Mouse (Mus musculus) forebrain, embryonic 15.5 days (tissue): Measurements from ENCODE around the gene Caskin2. TPM values are rescaled to one million over a fixed set of nuclear protein-coding genes. Genes with fewer than 3 reads are reported as not detected.
A peak's percentile ranks its signal among the peaks of the same experiment; 100 is the strongest.
"Not testable (repeated sequence)": the region's sequence is repeated elsewhere in the genome, so short reads cannot be mapped to it uniquely, and the experiment has no call there.

Experiments used
- ATAC-seq: fragments of 200-750 bp; cut with Nextera tagmentation; replicated peaks from 2 replicates; pipeline ENCODE4 v1.8.0; 2017; ENCODE audit warnings: mild to moderate bottlenecking, moderate TSS enrichment, moderate library complexity
- H3K27ac ChIP-seq: fragments of 300-500 bp; sonication (generic); replicated peaks from 2 replicates; pipeline ENCODE4 v1.5.1; 2015; ENCODE audit warnings: mild to moderate bottlenecking, inconsistent platforms
- H3K27me3 ChIP-seq: fragments of 300-500 bp; sonication (generic); 2 replicates; pipeline ENCODE4 v1.6.1; 2015; ENCODE audit warnings: inconsistent platforms
- H3K36me3 ChIP-seq: fragments of 300-500 bp; sonication (generic); 2 replicates; pipeline ENCODE4 v1.6.1; 2015; ENCODE audit warnings: mild to moderate bottlenecking, inconsistent platforms
- H3K4me1 ChIP-seq: fragments of 300-500 bp; sonication (generic); 2 replicates; pipeline ENCODE4 v1.6.1; 2015; ENCODE audit warnings: inconsistent platforms
- H3K4me2 ChIP-seq: fragments of 300-500 bp; sonication (generic); replicated peaks from 2 replicates; pipeline ENCODE4 v1.6.1; 2015; ENCODE audit warnings: mild to moderate bottlenecking, inconsistent platforms
- H3K4me3 ChIP-seq: fragments of 300-500 bp; sonication (generic); 2 replicates; pipeline ENCODE4 v1.5.1; 2015; ENCODE audit warnings: mild to moderate bottlenecking, inconsistent platforms
- H3K9ac ChIP-seq: fragments of 300-500 bp; sonication (generic); replicated peaks from 2 replicates; pipeline ENCODE4 v1.6.1; 2015; ENCODE audit warnings: mild to moderate bottlenecking, inconsistent platforms
- H3K9me3 ChIP-seq: fragments of 300-500 bp; sonication (generic); 2 replicates; pipeline ENCODE4 v1.6.1; 2016; ENCODE audit warnings: inconsistent platforms
- WGBS: fragments of 180-500 bp; shearing (Covaris S2); methylation state at CpG from one replicate; pipeline ENCODE4 v1.1.7; 2015; ENCODE audit warnings: mixed read lengths; 5-methylcytosine and 5-hydroxymethylcytosine counted together
- polyA plus RNA-seq: library from polyadenylated mRNA; unstranded; fragments of >200 nt; fragmentation: Nextera tagmentation; extraction: Ambion mirVana; gene quantifications from 2 replicates; pipeline ENCODE4 v1.2.1, GENCODE M21; 2015

Caskin2 gene
- polyA plus RNA-seq, 1 experiment from 2014 or later = 7.8 TPM

DNA sequence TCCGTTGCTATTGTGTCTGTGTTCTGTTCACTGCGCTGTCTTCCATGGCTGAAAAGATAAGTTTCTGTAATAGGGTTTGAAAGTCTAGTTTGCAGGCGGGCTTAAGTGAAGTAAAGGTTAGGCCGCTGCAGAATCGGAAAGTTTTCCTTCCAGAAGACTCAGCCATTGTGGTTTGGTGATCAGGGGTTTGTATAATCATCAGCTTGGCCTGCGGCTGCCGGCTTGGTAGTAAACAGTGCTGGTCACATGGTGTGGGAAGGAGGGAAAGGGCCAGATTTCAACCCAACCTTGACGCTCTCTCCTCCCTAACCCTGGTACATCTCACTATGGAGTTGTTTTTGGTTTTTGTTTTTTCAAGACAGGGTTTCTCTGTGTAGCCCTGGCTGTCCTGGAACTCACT is 46.5 kb downstream of the Caskin2 start:
- WGBS = 87% methylated on average over 8 of the region's 8 CpGs
- Histone ChIP-seq H3K4me2 (peak overlapping the region; percentile 45; the same call in 1 of the 2 replicates), H3K9me3 (no peaks in the 10 kb centered on the region), H3K4me1 (peaks cover 37% of the 10 kb centered on the region), H3K36me3 (no peaks in the 10 kb centered on the region), H3K4me3 (no peak overlapping the region), H3K27ac (no peak overlapping the region), H3K27me3 (no peaks in the 10 kb centered on the region), H3K9ac (no peak overlapping the region)
- ATAC-seq = no peak

DNA sequence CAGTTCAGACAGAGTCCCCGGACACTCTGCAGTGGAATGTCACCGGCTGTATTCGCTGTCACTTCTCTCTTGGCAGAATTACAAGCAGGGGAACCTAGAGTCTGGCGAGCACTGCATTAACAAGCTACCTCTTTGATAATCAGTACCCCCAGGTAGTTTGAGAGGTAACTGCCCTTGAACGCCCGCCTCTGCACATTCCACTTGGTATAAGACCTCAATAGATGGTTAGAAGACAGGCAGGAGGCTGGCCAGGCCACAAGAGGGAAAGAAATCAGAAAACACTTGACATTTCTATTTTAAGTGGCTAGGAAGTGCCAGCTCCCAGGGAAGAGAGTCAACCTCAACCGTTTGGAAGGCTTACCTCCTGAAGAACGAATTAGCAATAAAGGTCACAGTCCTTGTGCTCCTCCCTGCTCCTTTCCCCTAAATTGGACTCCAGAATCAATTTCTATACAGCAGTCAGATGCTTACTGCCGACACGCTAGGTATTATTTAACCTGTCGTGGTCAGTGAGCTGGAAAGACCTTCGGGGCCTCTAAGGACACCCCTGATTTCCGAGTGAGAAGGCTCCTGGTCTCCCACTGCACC is 47.0 kb downstream of the Caskin2 start:
- H3K4me1 ChIP-seq = peaks cover 37% of the 10 kb centered on the region
- no peaks in the 10 kb centered on the region for H3K27me3 ChIP-seq
- H3K27ac ChIP-seq = peak overlapping the region; percentile 91
- no peaks in the 10 kb centered on the region for H3K36me3 ChIP-seq
- peak overlapping the region; percentile 83 for H3K9ac ChIP-seq
- WGBS = 34% methylated on average over 13 of the region's 13 CpGs
- no peaks in the 10 kb centered on the region for H3K9me3 ChIP-seq
- ATAC-seq = no peak
- H3K4me2 ChIP-seq = peak overlapping the region; percentile 45
- H3K4me3 ChIP-seq = peak overlapping the region; percentile 74

DNA sequence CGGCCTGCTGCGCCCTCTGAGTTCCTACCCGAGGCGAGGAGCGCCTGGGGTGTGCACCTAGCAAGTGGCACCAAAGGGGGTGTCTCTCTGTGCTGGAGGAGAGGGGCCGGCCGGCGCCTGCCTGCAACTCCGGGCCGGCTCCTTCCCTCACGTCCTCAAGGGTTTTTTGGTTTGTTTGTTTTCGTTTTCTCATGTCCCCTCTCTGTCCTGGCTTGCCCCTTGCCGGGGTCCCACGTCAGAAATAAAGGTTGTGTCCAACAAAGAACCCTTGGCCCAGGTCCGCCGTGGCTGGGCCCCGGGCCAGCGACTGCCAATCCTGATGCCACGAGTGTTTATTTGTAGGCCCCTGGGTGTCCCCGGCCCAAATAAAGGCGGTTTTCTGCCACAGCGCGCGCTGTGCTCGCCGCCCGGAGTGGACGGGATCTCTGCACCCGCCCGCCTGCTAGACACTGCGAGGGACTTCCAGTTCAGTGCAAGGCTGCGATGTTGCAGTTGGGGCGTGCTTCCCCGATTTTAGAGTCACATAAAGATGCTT is 47.8 kb downstream of the Caskin2 start:
- Histone ChIP-seq H3K9ac (peak overlapping the region; percentile 83), H3K4me3 (peak overlapping the region; percentile 74), H3K27ac (peak overlapping the region; percentile 91), H3K4me1 (peaks cover 37% of the 10 kb centered on the region), H3K36me3 (no peaks in the 10 kb centered on the region), H3K4me2 (peak overlapping the region; percentile 45), H3K27me3 (no peaks in the 10 kb centered on the region), H3K9me3 (no peaks in the 10 kb centered on the region)
- peak; percentile 86 for ATAC-seq
- WGBS = under 1% methylated on average over 33 of the region's 34 CpGs

DNA sequence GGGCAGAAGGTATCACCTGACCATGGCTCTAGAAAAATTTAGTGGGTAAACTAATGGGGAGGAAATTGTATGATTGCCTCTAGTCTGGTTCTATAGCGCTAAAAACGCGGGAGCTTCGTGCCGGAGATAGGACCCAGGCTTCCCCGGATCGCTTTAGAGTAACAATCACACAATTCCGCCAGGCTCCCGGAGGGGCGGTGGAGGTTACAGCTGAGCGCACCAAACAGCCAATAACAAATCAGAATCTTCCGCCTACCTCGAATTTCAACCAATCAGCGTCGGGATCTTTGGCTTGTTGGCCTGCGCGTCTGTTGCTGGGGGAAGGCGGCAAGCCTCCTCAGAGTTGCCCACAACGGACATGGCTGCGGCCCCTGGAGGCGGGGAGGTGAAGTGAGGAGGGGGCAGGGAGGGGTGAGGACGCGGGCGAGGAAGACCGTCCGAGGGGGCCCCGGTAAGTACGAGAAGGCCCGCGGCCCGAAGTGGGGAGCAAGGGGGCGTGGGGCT is 48.3 kb downstream of the Caskin2 start, which contains the start of gene Tmem94:
TSS of gene Tmem94 (plus strand) at position 331 of the 504 bp plus-strand sequence.
- Histone ChIP-seq H3K27me3 (no peaks in the 10 kb centered on the region), H3K36me3 (no peaks in the 10 kb centered on the region), H3K9ac (peak within 1 kb of the TSS; percentile 83), H3K4me2 (peak within 1 kb of the TSS; percentile 55), H3K9me3 (no peaks in the 10 kb centered on the region), H3K4me1 (peaks cover 37% of the 10 kb centered on the region), H3K27ac (peak within 1 kb of the TSS; percentile 91), H3K4me3 (peak within 1 kb of the TSS; percentile 74)
- under 1% methylated on average over 32 of the region's 32 CpGs for WGBS
- peak; percentile 97 for ATAC-seq

DNA sequence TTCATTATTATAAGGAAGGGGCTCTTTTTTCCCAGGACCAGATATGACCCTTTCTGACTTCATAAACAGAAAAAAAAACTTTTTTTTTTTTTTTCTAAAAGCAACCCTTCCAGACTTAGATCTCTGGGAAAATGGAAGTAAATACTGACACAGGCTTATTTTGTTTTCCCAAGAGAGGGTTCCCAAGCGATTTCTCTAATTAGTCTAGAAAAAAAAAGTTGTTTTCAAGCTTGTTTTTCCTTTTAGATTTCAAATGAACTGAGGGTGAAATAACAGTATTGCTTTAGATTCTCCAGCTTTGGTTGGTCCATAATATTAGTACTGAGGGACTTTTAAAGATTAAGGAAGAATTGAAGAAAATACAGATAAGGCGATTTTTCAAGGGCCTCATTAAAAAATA is 48.7 kb downstream of the Caskin2 start:
- WGBS = 21% methylated on average over 2 of the region's 2 CpGs
- Histone ChIP-seq H3K4me3 (peak overlapping the region; percentile 74), H3K4me1 (peaks cover 37% of the 10 kb centered on the region), H3K36me3 (no peaks in the 10 kb centered on the region), H3K9me3 (no peaks in the 10 kb centered on the region), H3K4me2 (peak overlapping the region; percentile 55), H3K27ac (peak overlapping the region; percentile 88), H3K27me3 (no peaks in the 10 kb centered on the region), H3K9ac (peak overlapping the region; percentile 53)
- ATAC-seq = no peak

DNA sequence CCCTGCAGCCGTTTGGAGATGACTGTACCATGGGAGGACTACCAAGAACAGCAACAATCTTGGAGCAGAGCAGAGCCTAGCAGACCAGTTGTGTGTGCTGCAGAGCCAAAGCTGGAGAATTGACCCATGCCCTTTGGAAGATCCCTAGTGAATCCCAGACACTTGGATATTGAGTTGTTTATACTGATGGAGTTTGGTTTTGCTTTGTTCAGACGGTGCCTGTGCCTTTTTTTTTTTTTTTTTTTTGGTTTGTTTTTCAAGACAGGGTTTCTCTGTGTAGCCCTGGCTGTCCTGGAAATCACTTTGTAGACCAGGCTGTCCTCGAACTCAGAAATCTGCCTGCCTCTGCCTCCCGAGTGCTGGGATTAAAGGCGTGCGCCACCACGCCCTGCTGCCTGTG is 51.3 kb downstream of the Caskin2 start:
- not testable (repeated sequence) for H3K27ac ChIP-seq, H3K9ac ChIP-seq, ATAC-seq, H3K4me3 ChIP-seq, H3K9me3 ChIP-seq, H3K36me3 ChIP-seq, H3K4me2 ChIP-seq, H3K27me3 ChIP-seq
- H3K4me1 ChIP-seq = peaks cover 16% of the 10 kb centered on the region
- 91% methylated on average over 7 of the region's 7 CpGs for WGBS

DNA sequence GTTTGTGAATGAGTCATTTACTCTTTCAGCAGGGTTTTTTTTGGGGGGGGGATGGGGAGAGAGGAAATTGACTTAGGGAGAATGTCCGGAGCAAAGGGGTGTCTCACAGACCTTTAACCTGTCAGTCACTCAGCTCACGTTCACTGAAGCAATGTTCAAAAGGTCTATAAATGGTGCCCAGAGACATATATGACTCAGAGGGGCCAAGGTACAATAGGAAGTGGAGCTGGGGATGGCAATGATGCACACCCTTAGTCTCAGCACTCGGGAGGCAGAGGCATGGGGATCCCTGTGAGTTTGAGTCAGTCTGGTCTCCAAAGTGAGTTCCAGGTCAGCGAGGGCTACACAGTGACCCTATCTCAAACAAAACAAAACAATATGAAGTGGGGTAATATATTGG is 60.0 kb downstream of the Caskin2 start:
- H3K4me1 ChIP-seq = peaks cover 6% of the 10 kb centered on the region
- H3K36me3 ChIP-seq = no peaks in the 10 kb centered on the region
- H3K27ac ChIP-seq = no peak overlapping the region
- WGBS = 82% methylated on average over 4 of the region's 4 CpGs
- H3K9ac ChIP-seq = no peak overlapping the region
- H3K4me3 ChIP-seq = no peak overlapping the region
- H3K9me3 ChIP-seq = no peaks in the 10 kb centered on the region
- no peak overlapping the region for H3K4me2 ChIP-seq
- H3K27me3 ChIP-seq = no peaks in the 10 kb centered on the region
- no peak for ATAC-seq

DNA sequence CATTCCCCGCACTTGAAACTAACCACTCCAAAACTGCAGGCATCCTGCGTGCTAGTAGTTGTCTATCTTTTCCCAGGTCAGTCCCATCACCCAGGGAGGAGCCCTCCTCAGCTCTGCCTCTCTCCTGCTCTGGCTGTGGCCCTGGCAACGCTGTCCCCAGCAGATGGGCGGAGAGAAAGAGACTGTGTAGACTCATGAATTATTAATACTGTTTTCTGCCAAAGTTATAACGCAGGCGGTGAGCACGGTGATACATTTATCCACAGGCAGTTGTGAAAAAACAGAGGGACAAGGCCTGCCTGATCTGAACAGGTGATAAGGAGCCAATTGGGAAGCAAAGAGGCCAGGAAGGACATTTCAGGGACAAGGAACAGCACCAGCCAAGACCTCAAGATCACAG is 60.8 kb downstream of the Caskin2 start:
- Histone ChIP-seq H3K4me1 (peaks cover 8% of the 10 kb centered on the region), H3K4me3 (no peak overlapping the region), H3K27me3 (no peaks in the 10 kb centered on the region), H3K4me2 (no peak overlapping the region), H3K9ac (no peak overlapping the region), H3K27ac (peak overlapping the region; percentile 46), H3K36me3 (no peaks in the 10 kb centered on the region), H3K9me3 (no peaks in the 10 kb centered on the region)
- WGBS = 37% methylated on average over 7 of the region's 7 CpGs
- peak; percentile 77 for ATAC-seq

DNA sequence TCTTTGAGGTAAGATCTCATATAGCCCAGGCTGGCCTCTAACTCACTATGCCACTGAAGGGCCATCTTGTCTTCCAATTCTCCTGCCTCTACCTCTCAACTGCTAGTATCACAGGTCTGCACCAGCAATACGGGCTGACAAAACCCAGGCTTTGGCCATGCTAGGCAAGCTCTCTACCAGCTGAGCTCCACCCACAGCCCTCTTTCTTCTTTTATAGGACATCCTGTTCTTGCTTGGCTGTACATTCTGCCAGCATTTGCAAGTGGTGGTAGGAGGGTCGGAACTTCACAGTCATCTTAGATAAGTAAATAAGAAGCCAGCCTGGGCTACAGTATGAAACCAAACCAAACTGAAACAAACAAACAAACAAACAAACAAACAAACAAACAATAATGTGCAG is 61.7 kb downstream of the Caskin2 start:
- H3K4me2 ChIP-seq = no peak overlapping the region
- no peak overlapping the region for H3K27ac ChIP-seq
- WGBS = 66% methylated on average over 2 of the region's 2 CpGs

DNA sequence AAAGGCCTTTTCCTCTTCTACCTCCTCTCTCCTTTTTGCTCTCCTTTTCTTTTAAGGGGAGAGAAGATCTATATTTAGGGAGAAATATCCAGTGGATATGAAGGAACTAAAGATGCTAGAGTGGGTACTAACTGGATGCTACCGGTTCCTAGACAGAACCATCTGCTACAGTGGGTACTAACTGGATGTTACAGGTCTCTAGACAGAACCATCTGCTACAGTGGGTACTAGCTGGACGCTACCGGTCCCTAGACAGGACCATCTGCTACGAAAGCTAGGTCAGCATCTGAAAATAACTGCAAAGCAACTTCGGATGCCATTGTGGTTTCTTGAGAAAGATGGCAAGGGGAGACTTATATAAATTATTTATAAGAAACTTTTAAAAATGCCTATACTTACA is 63.6 kb downstream of the Caskin2 start:
- ATAC-seq = no peak
- H3K27me3 ChIP-seq = no peaks in the 10 kb centered on the region
- H3K36me3 ChIP-seq = no peaks in the 10 kb centered on the region
- no peak overlapping the region for H3K4me2 ChIP-seq
- WGBS = 64% methylated on average over 5 of the region's 5 CpGs
- H3K9me3 ChIP-seq = no peaks in the 10 kb centered on the region
- H3K9ac ChIP-seq = no peak overlapping the region
- no peak overlapping the region; the same call in 1 of the 2 replicates for H3K27ac ChIP-seq
- no peak overlapping the region for H3K4me3 ChIP-seq
- H3K4me1 ChIP-seq = peaks cover 17% of the 10 kb centered on the region

More for the DNA sequence above, 61.7 kb downstream of the Caskin2 start:
- no peak overlapping the region for H3K4me3 ChIP-seq
- no peaks in the 10 kb centered on the region for H3K9me3 ChIP-seq
- no peak overlapping the region for H3K9ac ChIP-seq
- peaks cover 17% of the 10 kb centered on the region for H3K4me1 ChIP-seq
- H3K36me3 ChIP-seq = no peaks in the 10 kb centered on the region
- H3K27me3 ChIP-seq = no peaks in the 10 kb centered on the region
- no peak for ATAC-seq
